Mouse (Mus musculus) pancreas, adult 10 weeks (tissue): ENCODE data around the gene Cog6. TPM values are rescaled to one million over a fixed set of nuclear protein-coding genes. Genes with fewer than 3 reads are reported as not detected.

Experiments
- polyA plus RNA-seq: library from polyadenylated mRNA; stranded (reverse); fragments of 350-450 nt; fragmentation: Illumina TruSeq; extraction: RNeasy Lipid Tissue Mini Kit (QIAGEN cat#74804); gene quantifications from one replicate; pipeline ENCODE4 v1.2.3, GENCODE M21; 2015; ENCODE audit warnings: low read depth, low replicate concordance; ENCODE audit not compliant: insufficient read depth

Gene Cog6
- polyA plus RNA-seq, result 9.3 TPM

GRCm38 (mm10) chr3:53016436-53017340 is at the start of gene Cog6:
TSS of gene Cog6 (minus strand) at chr3:53017237.

GRCm38 (mm10) chr3:53041411-53042239 is 24.6 kb upstream of the Cog6 start, which contains the start of gene Lhfp:
TSS of gene Lhfp (plus strand) at chr3:53041528.

Other genes starting within 250 kb of the Cog6 start
- gene Lhfp, start 24.3 kb upstream of the Cog6 start, polyA plus RNA-seq, result 13.1 TPM